Mouse (Mus musculus): ENCODE measurements at regions not wholly inside any gene's neighbourhood (a gene's known extent, or its start where the extent isn't known, plus 50 kb on each side); places are given as distances from the start of the nearest gene placed in this dataset.

GRCm38 (mm10) chr17:66246031-66246534 is 122.8 kb downstream of the Ddx11 start:
- no peak for DNase-seq

GRCm38 (mm10) chr17:66251495-66251894 is 128.2 kb downstream of the Ddx11 start:
- intact Hi-C loops (cut with DNase I) = loop anchor here (2.0 kb wide), 1 partner anchor 15 kb away; no protein-coding TSS in a partner anchor
- DNase-seq = no peak

More at GRCm38 (mm10) chr17:66246031-66246534, 122.8 kb downstream of the Ddx11 start:
- intact Hi-C loops (cut with DNase I) = no loop called here

- DNase-seq = no peak
- intact Hi-C loops (cut with DNase I) = no loop called here
Observed at GRCm38 (mm10) chr17:66252926-66253325, 129.6 kb downstream of the Ddx11 start.

- DNase-seq = no peak
- intact Hi-C loops (cut with DNase I) = no loop called here
Observed at GRCm38 (mm10) chr17:66259697-66260096, 136.4 kb downstream of the Ddx11 start.

GRCm38 (mm10) chr17:66262681-66263240 is 139.4 kb downstream of the Ddx11 start:
- DNase-seq = no peak
- intact Hi-C loops (cut with DNase I) = no loop called here

- no peak for DNase-seq
- intact Hi-C loops (cut with DNase I) = no loop called here
Observed at GRCm38 (mm10) chr17:66263405-66263804, 140.1 kb downstream of the Ddx11 start.

GRCm38 (mm10) chr17:66266803-66267202 is 143.5 kb downstream of the Ddx11 start:
- no peak for DNase-seq
- intact Hi-C loops (cut with DNase I) = loop anchor here (2.0 kb wide), 1 partner anchor 16 kb away; no protein-coding TSS in a partner anchor

GRCm38 (mm10) chr17:66267831-66268230 is 144.5 kb downstream of the Ddx11 start:
- intact Hi-C loops (cut with DNase I) = loop anchor here (2.0 kb wide), 1 partner anchor 17 kb away; no protein-coding TSS in a partner anchor
- no peak for DNase-seq

GRCm38 (mm10) chr17:66269567-66269966 is 146.2 kb downstream of the Ddx11 start:
- DNase-seq = no peak
- intact Hi-C loops (cut with DNase I) = no loop called here

GRCm38 (mm10) chr17:66271906-66272305 is 148.6 kb downstream of the Ddx11 start:
- no peak for DNase-seq
- intact Hi-C loops (cut with DNase I) = no loop called here

- peak; percentile 21 to 43 for DNase-seq
- intact Hi-C loops (cut with DNase I) = no loop called here
Observed at GRCm38 (mm10) chr17:66276778-66277177, 153.5 kb downstream of the Ddx11 start.

GRCm38 (mm10) chr17:66278037-66278436 is 154.7 kb downstream of the Ddx11 start:
- DNase-seq = no peak
- intact Hi-C loops (cut with DNase I) = no loop called here

GRCm38 (mm10) chr17:66285295-66285694 is 162.0 kb downstream of the Ddx11 start:
- intact Hi-C loops (cut with DNase I) = no loop called here
- DNase-seq = no peak

Measured in heart, postnatal 36 days (tissue).